Mouse (Mus musculus) lung, embryonic 14.5 days (tissue): ENCODE measurements around the gene Rnaseh1. TPM values are rescaled to one million over a fixed set of nuclear protein-coding genes. Genes with fewer than 3 reads are reported as not detected.
A peak's percentile ranks its signal among the peaks of the same experiment; 100 is the strongest.

ENCODE experiments used
- ATAC-seq: fragments of 200-750 bp; cut with Nextera tagmentation; 2 replicates; pipeline ENCODE4 v1.8.0; 2017; ENCODE audit warnings: mild to moderate bottlenecking, moderate TSS enrichment, moderate library complexity; ENCODE audit not compliant: insufficient read depth
- DNase-seq: peaks from one replicate; pipeline ENCODE4 v3.0.0-alpha.2; 2015
- H3K27ac ChIP-seq: fragments of 300-500 bp; sonication (generic); 2 replicates; pipeline ENCODE4 v1.5.1; 2014; ENCODE audit warnings: low read depth, mild to moderate bottlenecking, moderate library complexity
- H3K27me3 ChIP-seq: fragments of 300-500 bp; sonication (generic); 2 replicates; pipeline ENCODE4 v1.6.1; 2014; ENCODE audit warnings: low read length, control low read depth; ENCODE audit not compliant: insufficient read depth
- H3K36me3 ChIP-seq: fragments of 300-500 bp; sonication (generic); 2 replicates; pipeline ENCODE4 v1.6.1; 2014; ENCODE audit warnings: control low read depth; ENCODE audit not compliant: insufficient read depth
- H3K4me1 ChIP-seq: fragments of 300-500 bp; sonication (generic); 2 replicates; pipeline ENCODE4 v1.6.1; 2014; ENCODE audit warnings: antibody characterized with exemption, control low read depth; ENCODE audit not compliant: insufficient read depth
- H3K4me2 ChIP-seq: fragments of 300-500 bp; sonication (generic); 2 replicates; pipeline ENCODE4 v1.6.1; 2014; ENCODE audit warnings: mild to moderate bottlenecking
- H3K4me3 ChIP-seq: fragments of 300-500 bp; sonication (generic); 2 replicates; pipeline ENCODE4 v1.5.1; 2014; ENCODE audit warnings: low read depth, low read length
- H3K9ac ChIP-seq: fragments of 300-500 bp; sonication (generic); 2 replicates; pipeline ENCODE4 v1.6.1; 2014
- H3K9me3 ChIP-seq: fragments of 300-500 bp; sonication (generic); 2 replicates; pipeline ENCODE4 v1.6.1; 2016; ENCODE audit warnings: low read depth, low read length, control low read depth
- CTCF ChIP-seq: IDR thresholded peaks from 2 replicates; pipeline ENCODE4 v1.5.1; 2016; ENCODE audit warnings: antibody characterized with exemption, low read depth
- WGBS: fragments of 180-500 bp; shearing (Covaris S2); extraction: QIAGEN DNeasy Blood & Tissue Kit; methylation state at CpG from one replicate; pipeline ENCODE4 v1.1.7; 2014; 5-methylcytosine and 5-hydroxymethylcytosine counted together
- polyA plus RNA-seq: library from polyadenylated mRNA; unstranded; fragments of >200 nt; fragmentation: Nextera tagmentation; extraction: Ambion mirVana; gene quantifications from 2 replicates; pipeline ENCODE4 v1.2.1, GENCODE M21; 2014

Rnaseh1 gene
- polyA plus RNA-seq, 1 experiment from 2014 or later = 32.8 TPM

DNA sequence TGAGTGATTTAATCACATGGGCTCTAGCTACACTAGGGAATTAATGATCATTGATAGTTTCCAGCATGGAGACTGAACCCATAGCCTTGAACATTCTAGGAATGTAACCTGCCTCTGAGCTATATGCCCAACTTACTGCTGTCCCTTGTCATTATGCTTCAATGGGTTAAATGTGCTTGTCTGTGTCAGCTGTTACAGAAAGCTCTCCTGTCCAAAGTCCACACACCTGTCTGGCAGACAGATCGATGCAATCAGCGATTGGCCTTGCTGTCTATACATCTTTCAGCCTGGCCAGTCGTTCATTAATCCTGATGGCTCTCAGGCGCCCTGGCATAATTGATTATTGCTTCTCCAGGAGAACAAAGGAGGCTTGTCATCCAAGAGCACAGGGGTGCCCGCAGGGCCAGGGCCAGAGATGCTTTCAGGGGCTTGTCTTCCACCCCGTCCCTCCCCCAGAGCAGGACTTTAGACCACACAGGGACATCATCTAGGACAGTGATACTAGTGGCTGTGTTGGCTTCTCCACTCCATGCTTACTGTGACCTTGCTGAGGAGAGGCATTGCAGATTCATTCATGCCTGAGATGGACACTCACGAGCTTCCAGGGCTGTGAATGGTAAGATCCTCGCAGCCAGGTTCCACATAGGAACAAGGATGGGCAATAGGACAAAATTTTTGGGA is 36.9 kb downstream of the Rnaseh1 start:
- peaks cover 28% of the 10 kb centered on the region for H3K36me3 ChIP-seq
- no peak overlapping the region for H3K4me3 ChIP-seq
- H3K9ac ChIP-seq = no peak overlapping the region
- no peak overlapping the region for H3K4me2 ChIP-seq
- ATAC-seq (no peak), DNase-seq (no peak)
- no peaks in the 10 kb centered on the region for H3K9me3 ChIP-seq
- 64% methylated on average over 8 of the region's 8 CpGs for WGBS
- H3K27me3 ChIP-seq = no peaks in the 10 kb centered on the region
- TF ChIP-seq CTCF = no peak
- no peak overlapping the region for H3K27ac ChIP-seq
- no peaks in the 10 kb centered on the region for H3K4me1 ChIP-seq

DNA sequence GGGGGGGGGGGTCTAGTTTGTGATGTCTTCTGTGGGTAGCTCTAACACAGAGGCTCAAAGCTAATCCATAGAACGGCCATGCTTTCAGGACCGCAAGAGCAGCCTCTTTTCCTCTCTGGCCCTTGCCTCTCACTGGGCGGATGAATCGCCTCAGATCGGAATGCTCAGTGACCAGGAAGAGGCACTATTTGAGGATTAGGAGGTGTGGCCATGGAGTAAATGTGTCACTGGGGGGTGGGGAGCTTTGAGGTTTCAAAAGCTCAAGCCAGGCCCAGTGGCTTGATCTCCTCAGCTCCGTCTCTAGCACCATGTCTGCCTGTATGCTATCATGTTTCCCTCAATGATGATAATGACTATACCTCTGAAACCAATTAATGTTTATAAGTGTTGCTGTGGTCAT is 39.6 kb downstream of the Rnaseh1 start:
- DNase-seq = no peak
- ATAC-seq = no peak
- H3K4me2 ChIP-seq = no peak overlapping the region
- no peak for TF ChIP-seq CTCF
- 85% methylated on average over 6 of the region's 6 CpGs for WGBS
- no peak overlapping the region for H3K9ac ChIP-seq
- no peaks in the 10 kb centered on the region for H3K4me1 ChIP-seq
- no peaks in the 10 kb centered on the region for H3K9me3 ChIP-seq
- H3K27ac ChIP-seq = no peak overlapping the region
- no peaks in the 10 kb centered on the region for H3K27me3 ChIP-seq
- peaks cover 41% of the 10 kb centered on the region for H3K36me3 ChIP-seq
- H3K4me3 ChIP-seq = no peak overlapping the region

DNA sequence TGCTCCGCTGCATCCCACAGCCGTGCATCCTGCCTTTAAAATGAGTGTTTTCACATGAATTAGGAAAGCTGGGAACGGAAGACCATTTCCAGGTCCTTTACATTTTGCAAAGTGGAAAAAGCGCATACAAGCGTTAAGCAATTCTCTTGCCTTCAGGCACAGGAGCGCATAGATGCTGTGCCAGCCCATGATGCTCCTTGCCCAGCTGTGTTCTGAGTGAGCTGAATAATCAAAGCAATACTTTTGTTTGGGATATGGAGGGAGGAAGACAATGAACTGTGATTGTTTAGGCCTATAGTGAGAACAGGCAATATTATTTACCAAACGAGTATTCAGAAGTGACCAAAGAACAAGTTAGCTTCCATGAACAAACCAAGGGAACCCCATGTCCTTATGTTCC is 41.3 kb downstream of the Rnaseh1 start:
- Histone ChIP-seq H3K27ac (no peak overlapping the region), H3K4me3 (no peak overlapping the region), H3K4me1 (no peaks in the 10 kb centered on the region), H3K36me3 (peaks cover 46% of the 10 kb centered on the region), H3K27me3 (no peaks in the 10 kb centered on the region), H3K9ac (no peak overlapping the region), H3K4me2 (no peak overlapping the region), H3K9me3 (no peaks in the 10 kb centered on the region)
- no peak for TF ChIP-seq CTCF
- DNase-seq = no peak
- ATAC-seq = no peak
- WGBS = 92% methylated on average over 7 of the region's 7 CpGs

DNA sequence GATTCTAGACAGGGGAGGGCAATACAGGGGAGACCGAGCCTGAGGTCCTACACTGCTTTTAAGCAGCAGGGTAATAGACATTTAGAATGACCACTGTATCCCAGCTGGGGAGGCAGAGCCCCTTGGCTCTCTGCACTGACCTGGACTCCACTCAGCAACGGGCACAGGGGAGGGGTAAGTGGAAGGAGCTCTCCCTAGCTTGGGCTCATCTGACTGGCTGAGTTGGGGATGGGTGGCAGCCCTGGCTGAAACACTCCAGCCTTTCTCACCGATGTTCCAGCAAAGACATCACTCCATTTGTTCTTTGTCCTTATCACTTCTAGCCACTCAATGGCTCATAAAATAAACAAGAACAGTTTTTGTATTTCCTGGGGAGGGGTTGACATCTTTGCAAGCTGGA is 44.3 kb downstream of the Rnaseh1 start:
- Histone ChIP-seq H3K9me3 (no peaks in the 10 kb centered on the region), H3K36me3 (peaks cover 60% of the 10 kb centered on the region), H3K4me1 (no peaks in the 10 kb centered on the region), H3K27ac (no peak overlapping the region), H3K4me3 (no peak overlapping the region), H3K4me2 (no peak overlapping the region), H3K27me3 (no peaks in the 10 kb centered on the region), H3K9ac (no peak overlapping the region)
- TF ChIP-seq CTCF = no peak
- WGBS = 27% methylated on average over 3 of the region's 3 CpGs
- DNase-seq (peak; percentile 48), ATAC-seq (peak; percentile 68)

DNA sequence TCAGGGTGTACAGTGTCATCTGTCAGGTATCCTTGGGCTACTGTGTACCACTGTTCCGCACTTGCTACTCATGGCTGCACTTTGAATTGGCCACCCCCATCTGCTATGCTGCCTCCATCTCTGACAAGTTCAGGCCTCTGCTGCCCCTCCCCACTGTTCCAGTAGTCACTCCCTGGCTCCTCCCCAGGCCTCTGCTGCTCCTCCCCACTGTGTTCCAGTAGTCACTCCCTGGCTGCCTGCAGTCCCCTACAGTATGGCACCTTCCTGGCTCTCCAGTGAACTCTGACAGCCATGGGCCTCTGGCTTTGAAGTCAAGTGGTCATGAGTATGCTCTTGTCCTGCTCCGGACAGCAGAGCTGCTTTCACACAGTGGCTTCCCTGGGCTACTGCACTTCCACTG is 44.8 kb downstream of the Rnaseh1 start:
- H3K4me2 ChIP-seq = no peak overlapping the region
- no peaks in the 10 kb centered on the region for H3K27me3 ChIP-seq
- ATAC-seq (peak; percentile 85), DNase-seq (peak; percentile 62)
- H3K4me3 ChIP-seq = no peak overlapping the region
- H3K36me3 ChIP-seq = peaks cover 56% of the 10 kb centered on the region
- no peaks in the 10 kb centered on the region for H3K9me3 ChIP-seq
- H3K9ac ChIP-seq = no peak overlapping the region
- TF ChIP-seq CTCF = no peak
- H3K4me1 ChIP-seq = no peaks in the 10 kb centered on the region
- H3K27ac ChIP-seq = no peak overlapping the region
- WGBS = 17% methylated on average over 2 of the region's 2 CpGs

DNA sequence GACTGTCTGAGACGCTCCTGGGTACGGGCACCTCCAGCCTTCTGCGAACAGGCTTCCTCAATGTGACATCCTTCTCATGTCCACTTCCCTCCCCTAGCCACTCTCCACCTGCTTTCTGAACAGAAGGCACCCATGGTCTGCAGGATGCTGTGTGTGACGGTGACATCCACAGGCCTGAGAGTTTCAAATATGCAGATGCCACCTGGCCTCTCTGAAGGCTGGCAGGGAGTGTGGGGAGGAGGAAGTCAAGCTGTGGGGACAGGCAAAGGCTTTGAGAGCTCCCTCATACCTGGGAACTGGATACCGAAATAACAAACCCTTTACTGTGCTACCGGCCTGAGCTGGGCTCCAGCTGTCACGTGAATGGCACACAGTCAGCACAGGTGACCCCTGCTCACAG is 45.4 kb downstream of the Rnaseh1 start:
- ATAC-seq (no peak; the same call in 1 of the 2 replicates), DNase-seq (no peak)
- H3K4me1 ChIP-seq = no peaks in the 10 kb centered on the region

DNA sequence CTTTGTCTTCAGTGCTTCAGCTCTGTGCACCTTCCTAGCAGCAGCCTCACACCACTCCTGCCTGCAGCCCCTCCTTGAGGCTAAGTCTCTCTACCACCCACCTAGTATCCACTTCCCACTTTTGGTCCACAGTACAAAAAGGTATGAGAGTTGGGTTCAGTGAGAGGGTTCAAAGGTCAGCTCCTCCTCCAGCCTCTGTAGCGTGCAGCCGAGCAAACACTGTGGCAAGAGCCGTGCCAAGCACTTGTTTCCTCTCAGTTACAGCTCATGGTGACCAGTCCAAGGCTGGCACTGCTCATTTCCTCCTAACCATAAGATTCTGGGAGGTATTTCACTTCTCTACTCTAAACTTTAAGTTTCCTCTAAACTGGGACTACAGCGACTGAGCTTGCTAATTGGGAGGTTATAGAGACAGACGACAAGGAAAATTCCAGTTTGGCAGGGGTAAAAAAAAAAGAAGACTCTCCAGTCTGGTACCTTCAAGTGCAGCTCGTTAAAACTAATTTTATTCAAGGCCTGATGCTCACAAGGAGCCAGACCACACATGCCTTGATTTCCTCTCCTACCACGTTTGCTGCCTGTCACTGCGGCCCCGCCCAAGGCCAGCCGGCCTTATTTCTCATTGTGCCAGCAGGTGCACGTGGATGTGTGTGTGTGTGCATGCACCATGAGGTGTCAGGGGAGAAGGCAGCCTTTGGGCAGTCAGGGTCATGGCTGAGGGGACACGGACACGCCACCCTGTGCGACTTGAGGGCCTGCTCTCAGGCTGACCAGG is 48.6 kb downstream of the Rnaseh1 start:
- WGBS = 63% methylated on average over 14 of the region's 14 CpGs

More for the DNA sequence above, 45.4 kb downstream of the Rnaseh1 start:
- Histone ChIP-seq H3K4me2 (no peak overlapping the region), H3K36me3 (peaks cover 50% of the 10 kb centered on the region), H3K9ac (no peak overlapping the region), H3K27me3 (no peaks in the 10 kb centered on the region), H3K4me3 (no peak overlapping the region), H3K27ac (no peak overlapping the region), H3K9me3 (no peaks in the 10 kb centered on the region)
- 70% methylated on average over 7 of the region's 7 CpGs for WGBS
- TF ChIP-seq CTCF = no peak

More for the DNA sequence above, 48.6 kb downstream of the Rnaseh1 start:
- no peak overlapping the region for H3K4me2 ChIP-seq
- no peaks in the 10 kb centered on the region for H3K27me3 ChIP-seq
- DNase-seq = no peak
- no peak for TF ChIP-seq CTCF
- H3K4me3 ChIP-seq = no peak overlapping the region
- H3K36me3 ChIP-seq = peaks cover 23% of the 10 kb centered on the region
- H3K27ac ChIP-seq = no peak overlapping the region
- ATAC-seq = no peak
- H3K9me3 ChIP-seq = no peaks in the 10 kb centered on the region
- H3K4me1 ChIP-seq = no peaks in the 10 kb centered on the region
- H3K9ac ChIP-seq = no peak overlapping the region
